Mouse (Mus musculus) heart, embryonic 13.5 days (tissue): ENCODE data around the gene Ect2. TPM values are rescaled to one million over a fixed set of nuclear protein-coding genes. Genes with fewer than 3 reads are reported as not detected.
A peak's percentile ranks its signal among the peaks of the same experiment; 100 is the strongest.

ENCODE experiments used
- ATAC-seq: fragments of 200-750 bp; cut with Nextera tagmentation; 2 replicates; pipeline ENCODE4 v1.8.0; 2017; ENCODE audit warnings: moderate TSS enrichment; ENCODE audit not compliant: insufficient number of reproducible peaks, low FRiP score, low TSS enrichment; ENCODE audit errors: extremely low read depth
- H3K27ac ChIP-seq: fragments of 300-500 bp; sonication (generic); replicated peaks from 2 replicates; pipeline ENCODE4 v1.5.1; 2015; ENCODE audit warnings: moderate library complexity, mild to moderate bottlenecking, inconsistent platforms
- H3K27me3 ChIP-seq: fragments of 300-500 bp; sonication (generic); replicated peaks from 2 replicates; pipeline ENCODE4 v1.6.1; 2015; ENCODE audit warnings: mild to moderate bottlenecking, inconsistent platforms
- H3K36me3 ChIP-seq: fragments of 300-500 bp; sonication (generic); 2 replicates; pipeline ENCODE4 v1.6.1; 2015; ENCODE audit warnings: mild to moderate bottlenecking, inconsistent platforms
- H3K4me1 ChIP-seq: fragments of 300-500 bp; sonication (generic); 2 replicates; pipeline ENCODE4 v1.6.1; 2015; ENCODE audit warnings: inconsistent platforms
- H3K4me2 ChIP-seq: fragments of 300-500 bp; sonication (generic); 2 replicates; pipeline ENCODE4 v1.6.1; 2015; ENCODE audit warnings: inconsistent platforms, mild to moderate bottlenecking, moderate library complexity
- H3K4me3 ChIP-seq: fragments of 300-500 bp; sonication (generic); 2 replicates; pipeline ENCODE4 v1.5.1; 2015; ENCODE audit warnings: moderate library complexity, mild to moderate bottlenecking, inconsistent platforms
- H3K9ac ChIP-seq: fragments of 300-500 bp; sonication (generic); 2 replicates; pipeline ENCODE4 v1.6.1; 2015; ENCODE audit warnings: inconsistent platforms, mild to moderate bottlenecking, moderate library complexity
- H3K9me3 ChIP-seq: fragments of 300-500 bp; sonication (generic); 2 replicates; pipeline ENCODE4 v1.6.1; 2016; ENCODE audit warnings: inconsistent platforms
- WGBS: fragments of 180-500 bp; shearing (Covaris S2); methylation state at CpG from one replicate; pipeline ENCODE4 v1.1.7; 2015; ENCODE audit warnings: mixed read lengths; 5-methylcytosine and 5-hydroxymethylcytosine counted together
- polyA plus RNA-seq: library from polyadenylated mRNA; unstranded; fragments of >200 nt; fragmentation: Nextera tagmentation; extraction: Ambion mirVana; gene quantifications from 2 replicates; pipeline ENCODE4 v1.2.1, GENCODE M21; 2015

The Ect2 gene
- 39.2 and 43.9 TPM in 2 replicates for polyA plus RNA-seq

- peak within 1 kb of the TSS; percentile 91 for H3K9ac ChIP-seq
- peaks cover 40% of the 10 kb centered on the region for H3K4me1 ChIP-seq
- peak within 1 kb of the TSS; percentile 80 for H3K4me3 ChIP-seq
- peak within 1 kb of the TSS; percentile 74 for H3K4me2 ChIP-seq
- H3K9me3 ChIP-seq, result no peaks in the 10 kb centered on the region
- WGBS, result under 1% methylated on average over 36 of the region's 37 CpGs
- H3K27ac ChIP-seq, result peak within 1 kb of the TSS; percentile 93
- peaks cover 15% of the 10 kb centered on the region for H3K36me3 ChIP-seq
- H3K27me3 ChIP-seq, result no peaks in the 10 kb centered on the region
- peak; percentile 96 for ATAC-seq
Measured at GRCm38 (mm10) chr3:27153701-27154209, at the start of gene Ect2. Gene Ect2 (minus strand): TSS chr3:27153878.

- no peaks in the 10 kb centered on the region for H3K9me3 ChIP-seq
- H3K4me2 ChIP-seq, result no peak overlapping the region
- no peaks in the 10 kb centered on the region for H3K36me3 ChIP-seq
- H3K27ac ChIP-seq, result no peak overlapping the region
- no peaks in the 10 kb centered on the region for H3K27me3 ChIP-seq
- ATAC-seq, result no peak
- 70% methylated on average over 5 of the region's 5 CpGs for WGBS
- H3K4me3 ChIP-seq, result no peak overlapping the region
- peaks cover 36% of the 10 kb centered on the region for H3K4me1 ChIP-seq
- no peak overlapping the region for H3K9ac ChIP-seq
Measured at GRCm38 (mm10) chr3:27201728-27202411, 48.2 kb upstream of the Ect2 start.

GRCm38 (mm10) chr3:27199120-27199519, 45.4 kb upstream of the Ect2 start:
- Histone ChIP-seq H3K4me2 (no peak overlapping the region), H3K4me1 (peaks cover 21% of the 10 kb centered on the region), H3K4me3 (no peak overlapping the region), H3K27me3 (no peaks in the 10 kb centered on the region), H3K9me3 (no peaks in the 10 kb centered on the region), H3K9ac (no peak overlapping the region), H3K27ac (no peak overlapping the region), H3K36me3 (no peaks in the 10 kb centered on the region)
- WGBS, result 83% methylated on average over 7 of the region's 7 CpGs
- ATAC-seq, result no peak

- H3K27ac ChIP-seq, result no peak overlapping the region
- 73% methylated on average over 5 of the region's 5 CpGs for WGBS
- no peaks in the 10 kb centered on the region for H3K36me3 ChIP-seq
- no peaks in the 10 kb centered on the region for H3K9me3 ChIP-seq
- no peak overlapping the region for H3K4me3 ChIP-seq
- no peak overlapping the region for H3K9ac ChIP-seq
- H3K4me1 ChIP-seq, result peaks cover 34% of the 10 kb centered on the region
- ATAC-seq, result no peak
- H3K4me2 ChIP-seq, result no peak overlapping the region
- no peaks in the 10 kb centered on the region for H3K27me3 ChIP-seq
Measured at GRCm38 (mm10) chr3:27197816-27198215, 44.1 kb upstream of the Ect2 start.

GRCm38 (mm10) chr3:27196529-27196928, 42.9 kb upstream of the Ect2 start:
- no peak overlapping the region for H3K27ac ChIP-seq
- no peak overlapping the region for H3K4me2 ChIP-seq
- peaks cover 41% of the 10 kb centered on the region for H3K4me1 ChIP-seq
- 74% methylated on average over 1 of the region's 1 CpGs for WGBS
- ATAC-seq, result no peak
- no peak overlapping the region for H3K9ac ChIP-seq
- no peak overlapping the region for H3K4me3 ChIP-seq
- H3K36me3 ChIP-seq, result no peaks in the 10 kb centered on the region
- no peaks in the 10 kb centered on the region for H3K9me3 ChIP-seq
- H3K27me3 ChIP-seq, result no peaks in the 10 kb centered on the region

- no peak for ATAC-seq
- Histone ChIP-seq H3K4me2 (no peak overlapping the region), H3K27me3 (no peaks in the 10 kb centered on the region), H3K9ac (no peak overlapping the region), H3K4me1 (peaks cover 41% of the 10 kb centered on the region), H3K9me3 (no peaks in the 10 kb centered on the region), H3K36me3 (no peaks in the 10 kb centered on the region), H3K27ac (no peak overlapping the region), H3K4me3 (no peak overlapping the region)
- WGBS, result 75% methylated on average over 8 of the region's 8 CpGs
Measured at GRCm38 (mm10) chr3:27195573-27196227, 42.0 kb upstream of the Ect2 start.

GRCm38 (mm10) chr3:27195153-27195552, 41.5 kb upstream of the Ect2 start:
- peaks cover 46% of the 10 kb centered on the region for H3K4me1 ChIP-seq
- H3K4me2 ChIP-seq, result no peak overlapping the region
- no peak overlapping the region for H3K4me3 ChIP-seq
- no peaks in the 10 kb centered on the region for H3K9me3 ChIP-seq
- H3K36me3 ChIP-seq, result no peaks in the 10 kb centered on the region
- WGBS, result 61% methylated on average over 4 of the region's 4 CpGs
- ATAC-seq, result no peak
- H3K27ac ChIP-seq, result no peak overlapping the region
- no peaks in the 10 kb centered on the region for H3K27me3 ChIP-seq
- H3K9ac ChIP-seq, result no peak overlapping the region

GRCm38 (mm10) chr3:27193844-27194317, 40.2 kb upstream of the Ect2 start:
- H3K4me2 ChIP-seq, result peak overlapping the region; percentile 36
- no peak for ATAC-seq

GRCm38 (mm10) chr3:27191856-27192255, 38.2 kb upstream of the Ect2 start:
- no peak for ATAC-seq
- no peak overlapping the region for H3K9ac ChIP-seq
- no peaks in the 10 kb centered on the region for H3K36me3 ChIP-seq
- 0 out of 2 replicates have a peak overlapping the region, but pooled peaks have one; percentile 3 for H3K4me2 ChIP-seq
- H3K27me3 ChIP-seq, result no peaks in the 10 kb centered on the region
- no peaks in the 10 kb centered on the region for H3K9me3 ChIP-seq
- no peak overlapping the region for H3K4me3 ChIP-seq
- peaks cover 57% of the 10 kb centered on the region for H3K4me1 ChIP-seq
- 46% methylated on average over 6 of the region's 6 CpGs for WGBS
- H3K27ac ChIP-seq, result peak overlapping the region; percentile 83

More at GRCm38 (mm10) chr3:27193844-27194317, 40.2 kb upstream of the Ect2 start:
- Histone ChIP-seq H3K9ac (no peak overlapping the region), H3K4me1 (peaks cover 57% of the 10 kb centered on the region), H3K4me3 (no peak overlapping the region), H3K27ac (peak overlapping the region; percentile 83), H3K9me3 (no peaks in the 10 kb centered on the region), H3K27me3 (no peaks in the 10 kb centered on the region), H3K36me3 (no peaks in the 10 kb centered on the region)
- 5% methylated on average over 6 of the region's 6 CpGs for WGBS

- 72% methylated on average over 4 of the region's 4 CpGs for WGBS
- H3K4me1 ChIP-seq, result peaks cover 57% of the 10 kb centered on the region
- peak overlapping the region; percentile 83; the same call in 1 of the 2 replicates for H3K27ac ChIP-seq
Measured at GRCm38 (mm10) chr3:27190865-27191264, 37.2 kb upstream of the Ect2 start.

GRCm38 (mm10) chr3:27189320-27190261, 35.9 kb upstream of the Ect2 start:
- no peak overlapping the region for H3K4me2 ChIP-seq
- no peak overlapping the region for H3K27ac ChIP-seq
- no peaks in the 10 kb centered on the region for H3K27me3 ChIP-seq
- WGBS, result 52% methylated on average over 14 of the region's 14 CpGs
- H3K4me3 ChIP-seq, result no peak overlapping the region
- H3K9me3 ChIP-seq, result no peaks in the 10 kb centered on the region
- peaks cover 54% of the 10 kb centered on the region for H3K4me1 ChIP-seq
- no peak overlapping the region for H3K9ac ChIP-seq
- H3K36me3 ChIP-seq, result 0 out of 2 replicates have a peak, but pooled peaks cover 8% of the 10 kb centered on the region
- ATAC-seq, result no peak

More at GRCm38 (mm10) chr3:27190865-27191264, 37.2 kb upstream of the Ect2 start:
- Histone ChIP-seq H3K4me3 (no peak overlapping the region), H3K27me3 (no peaks in the 10 kb centered on the region), H3K9ac (no peak overlapping the region), H3K9me3 (no peaks in the 10 kb centered on the region), H3K4me2 (no peak overlapping the region), H3K36me3 (no peaks in the 10 kb centered on the region)
- no peak for ATAC-seq
